Mouse (Mus musculus): ENCODE results near the gene Supt6. TPM values are rescaled to one million over a fixed set of nuclear protein-coding genes. Genes with fewer than 3 reads are reported as not detected.

Gene Supt6
- polyA plus RNA-seq, 1 experiment from 2014 or later, result 34.0 TPM

DNA sequence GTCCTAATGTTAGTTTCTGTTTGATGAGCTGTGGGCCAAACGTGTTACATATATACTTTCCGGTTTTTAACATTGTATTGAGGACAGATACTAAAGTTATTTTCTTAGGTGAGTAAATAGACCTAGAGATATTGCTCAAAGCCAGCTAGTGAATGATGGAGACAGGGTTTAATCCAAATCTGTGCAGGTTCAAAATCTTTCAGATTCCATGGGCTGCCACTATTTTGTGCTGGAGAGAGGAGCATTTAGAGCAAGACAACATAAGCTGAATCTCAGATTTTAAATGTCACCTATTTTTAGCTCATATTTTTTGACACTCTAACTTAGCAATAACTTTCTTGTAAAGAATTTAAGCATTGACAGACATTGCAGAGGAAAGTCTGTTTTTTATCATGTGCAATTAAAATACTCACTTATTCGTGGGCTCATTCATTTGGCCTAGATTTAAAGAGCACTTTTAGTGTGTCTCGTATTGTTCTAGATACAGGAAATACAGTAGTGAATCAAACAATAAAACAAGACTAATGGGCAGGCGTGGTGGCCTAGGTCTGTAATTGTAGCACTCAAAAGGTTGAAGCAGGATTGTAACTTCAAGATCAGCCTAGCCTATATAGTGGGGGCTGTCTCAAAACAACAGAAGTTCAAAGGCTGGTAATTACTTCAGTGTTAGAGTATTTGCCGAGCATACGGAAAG, 678 bp upstream of the Supt6 start:
- Histone ChIP-seq H3K36me3 (ENCODE audit: control insufficient read depth, insufficient read depth, low read length) (no peaks in the 10 kb centered on the region), H3K4me3 (ENCODE audit: low read depth, low read length) (peak overlapping the region; percentile 97), H3K27ac (ENCODE audit: low read depth, low read length) (no peak overlapping the region), H3K4me2 (ENCODE audit: low read depth, low read length, severe bottlenecking) (peak overlapping the region; percentile 84), H3K9me3 (ENCODE audit: control insufficient read depth, low read length) (no peaks in the 10 kb centered on the region), H3K4me1 (replicated peaks; ENCODE audit: control insufficient read depth, insufficient read depth, low read length) (peaks cover 2% of the 10 kb centered on the region; the same call in 1 of the 2 replicates), H3K9ac (ENCODE audit: low read length) (no peak overlapping the region), H3K27me3 (ENCODE audit: control insufficient read depth, insufficient read depth, low read length) (no peaks in the 10 kb centered on the region)
- DNase-seq (ENCODE audit: low spot score) (no peak), ATAC-seq (replicated peaks; ENCODE audit: low FRiP score) (no peak)
- WGBS, result 54% methylated on average over 7 of the region's 7 CpGs

DNA sequence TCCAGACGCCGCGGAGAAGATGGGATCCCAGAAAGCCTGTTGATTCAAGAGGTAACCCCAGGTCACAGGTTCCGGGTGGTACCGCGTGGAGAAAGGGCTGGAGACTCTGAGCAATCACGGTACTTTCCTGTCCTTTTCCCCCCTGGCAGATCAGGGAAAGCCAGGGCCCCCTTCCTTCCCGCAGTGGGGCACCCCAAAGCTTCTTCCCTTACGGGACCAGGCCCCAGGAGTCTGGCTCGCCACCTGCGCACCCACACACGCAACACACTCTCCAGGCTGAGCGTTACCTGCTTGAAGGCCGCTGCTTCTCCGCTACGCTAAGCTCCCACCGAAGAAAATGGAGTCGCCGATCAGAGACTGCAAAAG, 543 bp downstream of the Supt6 start:
- Histone ChIP-seq H3K9ac (ENCODE audit: low read length) (peak overlapping the region; percentile 87), H3K4me2 (ENCODE audit: low read depth, low read length, severe bottlenecking) (peak overlapping the region; percentile 84), H3K27me3 (ENCODE audit: control insufficient read depth, insufficient read depth, low read length) (no peaks in the 10 kb centered on the region), H3K9me3 (ENCODE audit: control insufficient read depth, low read length) (no peaks in the 10 kb centered on the region), H3K4me1 (replicated peaks; ENCODE audit: control insufficient read depth, insufficient read depth, low read length) (peaks cover 2% of the 10 kb centered on the region; the same call in 1 of the 2 replicates), H3K36me3 (ENCODE audit: control insufficient read depth, insufficient read depth, low read length) (peaks cover 3% of the 10 kb centered on the region), H3K4me3 (ENCODE audit: low read depth, low read length) (peak overlapping the region; percentile 97), H3K27ac (ENCODE audit: low read depth, low read length) (0 out of 2 replicates have a peak overlapping the region, but pooled peaks have one; percentile 65)
- WGBS, result under 1% methylated on average over 19 of the region's 19 CpGs
- no peak for DNase-seq (ENCODE audit: low spot score)
- ATAC-seq (replicated peaks; ENCODE audit: low FRiP score), result peak; percentile 55

DNA sequence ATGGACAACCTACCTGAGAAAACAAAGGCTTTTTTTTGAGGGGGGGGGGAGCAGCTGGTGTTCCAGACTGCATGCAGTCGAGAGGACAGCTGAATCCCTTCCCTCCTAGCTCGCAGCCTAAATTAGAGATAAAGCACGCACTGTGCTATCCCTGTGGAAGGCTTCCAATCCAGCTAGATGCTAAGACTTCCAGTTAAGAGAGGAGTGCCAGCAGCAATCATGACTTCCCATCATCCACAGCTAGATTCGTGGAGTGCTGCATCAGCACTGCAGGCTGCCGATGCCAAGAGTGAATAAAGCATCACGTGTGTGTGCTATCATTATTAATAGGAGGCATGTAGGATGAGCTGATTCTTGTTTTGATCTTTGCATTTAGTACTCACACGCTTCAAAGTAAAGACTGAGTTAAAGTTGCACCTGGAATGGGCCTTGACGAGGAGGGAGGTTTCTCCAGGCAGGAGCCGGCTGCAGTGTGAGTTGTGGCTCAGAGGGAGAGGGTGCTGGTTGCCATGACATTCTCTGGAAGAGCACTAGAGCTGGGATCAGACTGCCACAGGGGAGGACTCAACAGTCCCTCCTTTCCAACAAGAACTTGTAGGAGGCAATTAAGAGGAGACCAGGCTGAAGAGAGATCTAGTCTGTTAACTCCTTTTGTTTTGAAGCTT, 5.5 kb downstream of the Supt6 start:
- H3K4me2 ChIP-seq (ENCODE audit: low read depth, low read length, severe bottlenecking), result no peak overlapping the region
- H3K4me1 ChIP-seq (replicated peaks; ENCODE audit: control insufficient read depth, insufficient read depth, low read length), result no peaks in the 10 kb centered on the region; the same call in 1 of the 2 replicates
- no peaks in the 10 kb centered on the region for H3K9me3 ChIP-seq (ENCODE audit: control insufficient read depth, low read length)
- peaks cover 4% of the 10 kb centered on the region for H3K36me3 ChIP-seq (ENCODE audit: control insufficient read depth, insufficient read depth, low read length)
- 94% methylated on average over 9 of the region's 9 CpGs for WGBS
- no peak overlapping the region for H3K9ac ChIP-seq (ENCODE audit: low read length)
- H3K4me3 ChIP-seq (ENCODE audit: low read depth, low read length), result no peak overlapping the region
- DNase-seq (ENCODE audit: low spot score) (no peak), ATAC-seq (replicated peaks; ENCODE audit: low FRiP score) (no peak)
- no peaks in the 10 kb centered on the region for H3K27me3 ChIP-seq (ENCODE audit: control insufficient read depth, insufficient read depth, low read length)
- no peak overlapping the region for H3K27ac ChIP-seq (ENCODE audit: low read depth, low read length)

DNA sequence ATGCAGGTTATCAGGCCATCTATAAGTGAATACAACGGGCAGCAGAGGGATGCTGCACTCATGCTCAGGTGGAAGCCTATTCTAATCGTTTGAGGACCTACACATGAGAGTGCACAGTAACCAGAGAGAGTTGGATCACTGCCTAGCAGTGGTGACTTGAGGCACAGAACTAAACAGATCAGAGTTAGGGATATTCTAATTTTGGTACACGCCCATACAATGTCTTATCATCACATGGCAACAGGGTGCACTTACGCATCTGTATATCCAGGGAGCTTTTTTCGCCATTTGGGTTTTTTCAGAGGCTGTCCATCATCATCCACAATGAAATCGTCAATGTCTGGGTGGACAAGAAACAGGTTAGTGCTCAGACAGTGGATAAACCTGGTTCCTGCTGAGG, 14.3 kb downstream of the Supt6 start:
- no peak for ATAC-seq (replicated peaks; ENCODE audit: low FRiP score)
- no peaks in the 10 kb centered on the region for H3K9me3 ChIP-seq (ENCODE audit: control insufficient read depth, low read length)
- H3K36me3 ChIP-seq (ENCODE audit: control insufficient read depth, insufficient read depth, low read length), result peaks cover 28% of the 10 kb centered on the region
- no peak overlapping the region for H3K9ac ChIP-seq (ENCODE audit: low read length)
- no peak overlapping the region for H3K27ac ChIP-seq (ENCODE audit: low read depth, low read length)
- WGBS, result 94% methylated on average over 6 of the region's 6 CpGs
- H3K4me2 ChIP-seq (ENCODE audit: low read depth, low read length, severe bottlenecking), result no peak overlapping the region
- no peaks in the 10 kb centered on the region for H3K27me3 ChIP-seq (ENCODE audit: control insufficient read depth, insufficient read depth, low read length)
- H3K4me1 ChIP-seq (replicated peaks; ENCODE audit: control insufficient read depth, insufficient read depth, low read length), result no peaks in the 10 kb centered on the region
- no peak for DNase-seq (ENCODE audit: low spot score)
- H3K4me3 ChIP-seq (ENCODE audit: low read depth, low read length), result no peak overlapping the region

DNA sequence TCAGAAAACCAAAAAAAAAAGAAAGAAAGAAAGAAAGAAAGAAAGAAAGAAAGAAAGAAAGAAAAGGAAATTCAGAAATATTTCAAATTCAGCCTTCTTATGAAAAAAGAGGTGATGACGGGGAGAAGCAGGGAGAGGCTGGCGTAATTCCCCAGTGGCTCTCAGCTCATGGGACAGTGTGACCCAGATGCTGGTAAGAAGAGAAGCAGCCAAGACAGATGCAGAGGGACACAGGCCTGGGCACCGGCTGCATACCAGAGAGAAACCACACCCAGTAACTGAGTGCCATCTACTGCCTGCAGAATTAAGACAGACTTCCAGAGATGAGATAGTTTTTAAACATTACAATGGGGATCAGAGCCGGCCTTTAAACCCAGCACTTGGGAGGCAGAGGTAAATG, 22.2 kb downstream of the Supt6 start:
- Histone ChIP-seq H3K9ac (ENCODE audit: low read length) (no peak overlapping the region), H3K9me3 (ENCODE audit: control insufficient read depth, low read length) (no peaks in the 10 kb centered on the region), H3K27ac (ENCODE audit: low read depth, low read length) (no peak overlapping the region), H3K4me2 (ENCODE audit: low read depth, low read length, severe bottlenecking) (no peak overlapping the region), H3K4me3 (ENCODE audit: low read depth, low read length) (no peak overlapping the region), H3K36me3 (ENCODE audit: control insufficient read depth, insufficient read depth, low read length) (peaks cover 32% of the 10 kb centered on the region), H3K27me3 (ENCODE audit: control insufficient read depth, insufficient read depth, low read length) (no peaks in the 10 kb centered on the region), H3K4me1 (replicated peaks; ENCODE audit: control insufficient read depth, insufficient read depth, low read length) (no peaks in the 10 kb centered on the region)
- ATAC-seq (replicated peaks; ENCODE audit: low FRiP score) (no peak), DNase-seq (ENCODE audit: low spot score) (no peak)
- 100% methylated on average over 4 of the region's 4 CpGs for WGBS

DNA sequence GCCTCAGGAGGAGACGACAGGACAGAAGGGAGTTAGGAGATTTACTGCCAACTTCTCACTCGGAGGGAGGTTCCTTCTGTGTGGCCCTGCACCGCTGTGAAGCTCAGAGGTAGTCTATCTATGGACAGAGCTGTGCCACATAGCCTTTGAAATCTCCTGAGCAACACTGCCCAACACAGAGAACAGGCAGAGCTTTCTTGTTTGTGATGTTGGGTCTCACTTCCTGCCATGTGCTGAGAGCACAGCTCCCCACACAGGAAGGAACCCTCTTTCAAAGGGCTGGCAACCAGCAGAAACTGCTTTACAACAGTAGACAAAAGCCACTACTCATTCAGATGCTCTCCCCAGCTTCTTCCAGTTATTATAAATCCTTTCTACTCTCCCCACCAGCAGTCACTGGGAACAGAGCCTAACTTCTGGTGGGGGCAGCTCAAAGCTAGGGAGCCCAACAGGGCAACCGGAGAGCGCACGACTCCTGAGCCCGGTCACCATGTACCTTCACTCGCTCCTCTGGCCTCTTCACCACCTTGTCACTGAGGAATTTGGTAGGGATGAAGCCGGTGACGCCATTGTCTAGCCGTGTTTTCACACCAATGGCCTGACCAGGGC, 30.0 kb downstream of the Supt6 start:
- H3K27ac ChIP-seq (ENCODE audit: low read depth, low read length), result no peak overlapping the region
- H3K9ac ChIP-seq (ENCODE audit: low read length), result no peak overlapping the region
- no peaks in the 10 kb centered on the region for H3K4me1 ChIP-seq (replicated peaks; ENCODE audit: control insufficient read depth, insufficient read depth, low read length)
- H3K27me3 ChIP-seq (ENCODE audit: control insufficient read depth, insufficient read depth, low read length), result no peaks in the 10 kb centered on the region
- ATAC-seq (replicated peaks; ENCODE audit: low FRiP score), result no peak
- H3K9me3 ChIP-seq (ENCODE audit: control insufficient read depth, low read length), result no peaks in the 10 kb centered on the region
- no peak for DNase-seq (ENCODE audit: low spot score)
- peaks cover 25% of the 10 kb centered on the region for H3K36me3 ChIP-seq (ENCODE audit: control insufficient read depth, insufficient read depth, low read length)
- no peak overlapping the region for H3K4me3 ChIP-seq (ENCODE audit: low read depth, low read length)
- H3K4me2 ChIP-seq (ENCODE audit: low read depth, low read length, severe bottlenecking), result no peak overlapping the region
- WGBS, result 93% methylated on average over 11 of the region's 11 CpGs

DNA sequence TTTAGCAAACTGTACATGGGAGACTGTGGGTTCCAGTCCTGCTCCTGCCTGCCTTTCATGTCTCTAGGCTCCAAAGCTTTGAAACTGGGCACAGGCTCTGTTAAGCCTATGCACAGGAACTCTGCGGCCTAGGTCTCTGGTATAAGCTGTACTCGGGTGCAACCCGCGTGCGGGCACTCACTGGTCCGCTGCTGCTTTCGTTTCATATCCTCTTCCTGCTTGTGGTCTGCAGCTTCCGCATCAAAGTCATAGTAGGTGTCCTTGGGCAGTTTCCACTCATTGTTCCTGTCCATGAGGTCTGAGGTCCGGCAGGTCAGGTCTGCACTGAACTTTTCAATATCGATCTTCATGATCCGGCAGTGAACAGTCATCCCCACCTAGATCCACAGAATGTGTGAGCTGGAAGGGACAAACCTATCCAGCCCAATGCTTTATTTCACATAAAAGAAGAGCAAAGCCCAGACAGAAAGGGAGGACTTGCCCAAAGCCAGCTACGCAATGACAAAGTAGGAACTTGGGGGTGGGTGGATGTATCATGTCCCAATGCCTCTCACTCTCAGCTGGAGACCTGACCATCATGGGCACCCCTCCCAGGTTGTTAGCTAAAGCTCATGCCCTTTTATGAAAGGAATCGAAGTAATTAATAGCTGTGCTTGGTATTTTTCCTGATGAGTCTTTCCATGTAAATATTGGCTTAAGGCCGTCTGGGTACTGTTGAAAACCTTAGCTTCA, 32.5 kb downstream of the Supt6 start:
- ATAC-seq (replicated peaks; ENCODE audit: low FRiP score) (no peak), DNase-seq (ENCODE audit: low spot score) (no peak)
- Histone ChIP-seq H3K27ac (ENCODE audit: low read depth, low read length) (no peak overlapping the region), H3K4me3 (ENCODE audit: low read depth, low read length) (no peak overlapping the region), H3K9ac (ENCODE audit: low read length) (no peak overlapping the region), H3K4me2 (ENCODE audit: low read depth, low read length, severe bottlenecking) (no peak overlapping the region), H3K27me3 (ENCODE audit: control insufficient read depth, insufficient read depth, low read length) (no peaks in the 10 kb centered on the region), H3K36me3 (ENCODE audit: control insufficient read depth, insufficient read depth, low read length) (peaks cover 30% of the 10 kb centered on the region), H3K9me3 (ENCODE audit: control insufficient read depth, low read length) (no peaks in the 10 kb centered on the region), H3K4me1 (replicated peaks; ENCODE audit: control insufficient read depth, insufficient read depth, low read length) (no peaks in the 10 kb centered on the region)
- WGBS, result 96% methylated on average over 14 of the region's 14 CpGs

DNA sequence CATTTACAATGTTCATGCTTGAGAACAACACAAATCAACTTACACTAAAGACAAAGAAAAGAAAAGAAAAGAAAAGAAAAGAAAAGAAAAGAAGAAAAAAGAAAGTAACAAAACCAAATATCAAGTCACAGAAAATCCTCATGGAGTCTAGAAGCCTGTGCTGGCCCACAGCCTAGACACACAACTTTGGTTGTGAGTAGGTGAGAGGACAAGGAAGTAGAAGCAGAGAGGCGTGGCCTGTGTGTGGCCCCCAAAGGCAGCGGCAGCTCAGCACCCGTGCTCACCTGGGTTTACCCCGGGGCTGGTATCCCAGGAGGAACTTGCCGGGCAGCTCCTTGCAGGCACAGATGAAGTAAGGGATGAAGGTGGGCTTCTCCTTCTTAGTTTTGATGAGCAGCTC, 34.3 kb downstream of the Supt6 start:
- Histone ChIP-seq H3K9me3 (ENCODE audit: control insufficient read depth, low read length) (no peaks in the 10 kb centered on the region), H3K4me3 (ENCODE audit: low read depth, low read length) (no peak overlapping the region), H3K9ac (ENCODE audit: low read length) (no peak overlapping the region), H3K4me1 (replicated peaks; ENCODE audit: control insufficient read depth, insufficient read depth, low read length) (no peaks in the 10 kb centered on the region), H3K4me2 (ENCODE audit: low read depth, low read length, severe bottlenecking) (no peak overlapping the region), H3K27ac (ENCODE audit: low read depth, low read length) (no peak overlapping the region), H3K36me3 (ENCODE audit: control insufficient read depth, insufficient read depth, low read length) (peaks cover 30% of the 10 kb centered on the region), H3K27me3 (ENCODE audit: control insufficient read depth, insufficient read depth, low read length) (no peaks in the 10 kb centered on the region)
- WGBS, result 83% methylated on average over 5 of the region's 5 CpGs
- ATAC-seq (replicated peaks; ENCODE audit: low FRiP score), result no peak
- DNase-seq (ENCODE audit: low spot score), result no peak

All from forebrain, embryonic 11.5 days (tissue).